Mouse (Mus musculus) heart, adult 9 months (tissue): ENCODE measurements around the gene Cdkn2aip.

ENCODE experiments used
- DNase-seq, 2 experiments: peaks; one replicate each; pipeline ENCODE4 v3.0.0; 2022; ENCODE audit warnings: low spot score in 2 of 2

Cdkn2aip gene

DNA sequence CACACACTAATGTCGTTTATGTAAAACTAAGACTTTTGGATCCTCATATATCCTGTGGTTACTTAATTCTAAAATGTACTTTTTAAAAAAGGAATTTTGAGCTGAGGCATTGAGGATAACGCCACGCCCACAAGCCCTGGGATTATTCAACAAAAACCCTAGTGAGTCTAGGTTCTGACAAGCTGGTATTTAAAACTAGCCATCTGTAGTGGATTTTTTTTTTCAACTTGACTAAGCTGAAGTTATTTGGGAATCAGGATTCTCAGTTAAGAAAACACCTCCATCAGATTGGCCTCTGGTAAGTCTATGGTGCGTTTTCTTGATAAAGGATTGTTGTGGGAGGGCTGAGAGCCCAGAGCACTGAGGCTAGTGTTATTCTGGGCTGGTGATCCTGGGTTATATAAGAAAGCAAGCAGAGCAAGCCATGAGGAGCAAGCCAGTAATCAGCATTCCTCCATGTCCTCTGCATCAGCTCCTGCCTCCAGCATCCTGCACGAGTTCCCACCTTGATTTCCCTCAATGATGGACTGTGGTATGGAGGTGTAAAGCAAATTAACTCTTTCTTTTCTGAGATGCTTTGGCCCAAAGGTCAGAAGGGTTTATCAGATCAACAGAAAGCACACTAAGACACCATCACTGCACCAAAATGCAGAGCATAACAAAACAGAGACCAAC, 18.2 kb downstream of the Cdkn2aip start:
- DNase-seq = no peak

DNA sequence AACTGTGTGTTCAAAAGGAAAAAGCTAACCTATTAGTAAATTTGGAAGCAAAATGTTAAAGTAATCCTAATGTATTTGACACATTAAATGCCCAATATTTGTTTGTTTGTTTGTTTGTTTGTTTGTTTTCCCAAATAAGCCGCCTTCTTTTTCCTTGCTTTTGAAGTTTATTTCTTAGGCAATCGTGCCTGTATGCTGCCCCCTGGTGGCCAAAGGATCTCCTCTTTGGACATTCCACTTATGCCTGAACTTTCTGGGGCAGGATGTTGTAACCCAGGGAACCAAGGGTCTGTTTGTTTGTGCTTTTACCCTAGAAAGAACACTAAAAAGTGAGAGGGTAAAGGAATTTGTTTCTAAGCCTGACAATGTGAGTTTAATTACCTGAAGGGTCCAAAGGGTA, 20.6 kb downstream of the Cdkn2aip start:
- DNase-seq = peak; percentile 15 to 56

DNA sequence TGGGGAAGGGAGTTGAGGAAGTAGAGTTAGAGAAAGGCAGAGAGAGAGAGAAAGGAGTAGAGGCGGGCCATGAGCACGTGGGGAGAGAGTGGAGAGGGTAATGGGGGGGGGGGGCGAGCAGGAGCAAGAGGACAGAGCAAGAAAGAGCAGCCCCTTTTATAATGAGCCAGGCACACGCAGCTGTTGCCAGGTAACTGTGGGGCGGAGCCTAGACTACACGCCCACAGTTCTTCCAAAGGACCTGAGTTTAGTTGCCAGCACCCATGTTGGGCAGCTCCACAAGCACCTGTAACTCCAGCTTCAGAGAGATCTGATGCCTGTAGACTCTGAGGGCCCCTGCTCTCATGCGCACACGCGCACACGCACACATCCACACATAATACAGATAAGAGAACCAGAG, 21.9 kb downstream of the Cdkn2aip start:
- DNase-seq = no peak

DNA sequence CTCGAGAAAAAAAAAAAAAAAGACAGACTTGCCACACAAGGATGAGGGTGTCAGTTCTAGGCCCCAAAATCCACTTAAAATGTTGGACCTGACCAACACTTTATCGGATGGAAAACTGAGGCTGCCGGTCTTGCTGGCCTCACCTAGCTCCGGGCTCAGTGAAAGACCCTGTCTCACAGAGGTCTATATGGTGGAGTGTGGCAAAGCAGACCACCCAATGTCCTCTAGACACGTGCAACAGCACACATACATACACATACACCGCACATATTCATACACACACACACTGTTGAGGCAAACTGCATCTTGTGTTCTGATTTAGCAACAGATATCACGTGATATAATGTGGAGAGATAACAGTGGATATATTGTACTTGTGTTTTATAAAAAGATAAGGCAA, 22.4 kb downstream of the Cdkn2aip start:
- DNase-seq = no peak

DNA sequence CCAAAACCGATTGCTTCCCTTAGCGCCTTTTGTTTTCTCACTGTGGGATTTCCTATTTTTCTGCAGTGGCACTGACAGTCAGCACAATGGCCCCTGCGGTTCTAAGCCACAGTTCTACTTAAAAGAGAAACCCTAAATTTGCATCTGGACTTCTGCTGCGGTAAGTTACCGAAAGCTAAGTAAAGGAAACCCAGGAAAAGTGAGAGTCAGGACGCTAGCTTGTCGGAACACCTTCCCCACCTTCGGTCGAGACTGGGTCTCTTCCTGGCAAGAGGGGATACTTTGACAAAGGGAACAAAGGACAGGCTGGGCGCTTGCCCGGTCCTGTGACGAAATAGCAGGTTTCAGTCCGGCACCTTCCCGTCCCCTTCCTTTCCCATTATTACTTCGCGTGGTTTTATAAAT, 23.1 kb downstream of the Cdkn2aip start:
- DNase-seq = peak; percentile 25 to 32

DNA sequence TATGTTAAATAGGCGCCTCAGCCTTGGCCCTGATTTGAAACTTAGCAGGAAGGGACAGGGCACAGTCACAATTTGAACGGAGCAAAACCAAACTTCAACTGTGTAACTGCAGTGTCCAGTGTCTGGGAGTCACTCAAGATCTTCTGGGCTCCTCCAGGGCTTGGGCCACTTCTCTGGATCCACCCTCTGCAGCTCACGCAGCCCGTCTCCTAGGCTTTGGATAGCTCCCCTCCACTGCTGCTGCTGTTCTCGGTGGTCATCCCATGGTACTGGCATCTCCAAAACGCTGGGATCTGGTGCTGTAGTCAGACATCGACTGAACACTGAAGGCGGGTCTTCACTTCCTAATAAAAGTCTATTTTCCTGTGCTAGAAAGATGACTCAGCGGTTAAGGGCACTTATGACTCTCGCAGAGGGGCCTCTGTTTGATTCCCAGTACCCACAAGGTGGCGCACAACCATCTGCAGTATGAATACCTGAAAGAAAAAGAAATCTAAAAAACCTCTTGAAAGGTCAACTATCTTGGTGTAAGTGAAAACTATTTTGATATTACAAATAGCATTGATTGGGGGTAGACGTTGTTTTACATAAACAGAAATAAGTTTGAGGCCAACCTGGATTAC, 23.9 kb downstream of the Cdkn2aip start:
- DNase-seq = no peak

DNA sequence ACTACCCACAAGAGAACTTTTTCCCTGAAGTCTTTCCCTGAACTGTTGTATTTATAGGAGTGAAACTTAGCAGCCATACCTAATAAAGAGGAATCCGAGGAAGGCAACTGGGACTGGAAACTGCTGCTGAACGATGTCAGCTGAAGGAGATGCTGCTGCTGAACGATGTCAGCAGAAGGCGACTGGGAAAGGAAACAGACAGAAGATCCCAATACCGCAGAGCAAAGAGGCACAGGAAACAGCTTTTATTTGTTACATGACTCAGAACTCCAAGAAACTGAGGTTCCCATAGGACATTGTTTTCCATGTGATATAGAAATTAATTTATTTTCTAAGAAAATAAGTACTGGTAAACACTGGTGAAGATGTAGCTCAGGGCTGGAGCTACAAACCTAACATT, 29.3 kb downstream of the Cdkn2aip start:
- no peak for DNase-seq

DNA sequence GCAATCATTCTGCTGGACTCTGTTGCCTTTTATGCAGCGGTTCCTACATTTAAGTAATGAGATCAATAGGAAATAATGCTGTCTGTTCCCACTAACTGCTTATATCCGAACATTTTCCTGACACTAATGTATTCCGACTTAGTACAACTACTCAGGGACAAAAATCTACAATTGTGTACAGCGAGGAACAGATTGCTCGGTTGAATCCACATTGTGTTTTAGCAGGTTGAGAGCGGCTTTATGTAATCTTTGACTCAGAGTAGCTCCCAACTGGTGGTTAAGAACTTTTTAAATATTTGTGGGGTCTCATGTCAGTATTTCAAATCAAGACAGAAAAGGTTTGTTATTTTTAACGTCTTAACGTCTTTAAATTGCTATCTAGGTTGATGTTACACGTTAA, 29.7 kb downstream of the Cdkn2aip start:
- no peak for DNase-seq

DNA sequence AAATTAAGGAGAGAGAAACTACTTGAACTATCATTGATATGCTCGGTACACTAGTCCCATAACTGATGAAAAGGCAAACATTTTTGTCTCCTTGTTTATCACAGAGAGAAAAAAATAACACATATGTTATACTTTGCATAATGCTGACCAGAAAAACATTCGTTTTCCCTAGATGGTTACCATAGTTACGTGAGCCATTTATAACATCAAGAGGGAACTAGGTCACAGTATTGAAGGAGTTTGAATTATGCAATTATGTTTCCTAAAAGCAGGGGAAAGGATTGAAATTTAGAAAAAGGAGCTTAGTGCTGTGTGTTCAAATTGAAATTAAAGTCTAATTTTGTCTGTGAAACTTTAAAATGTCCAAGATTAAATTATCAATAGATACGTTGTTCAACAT, 33.4 kb downstream of the Cdkn2aip start:
- DNase-seq = no peak

DNA sequence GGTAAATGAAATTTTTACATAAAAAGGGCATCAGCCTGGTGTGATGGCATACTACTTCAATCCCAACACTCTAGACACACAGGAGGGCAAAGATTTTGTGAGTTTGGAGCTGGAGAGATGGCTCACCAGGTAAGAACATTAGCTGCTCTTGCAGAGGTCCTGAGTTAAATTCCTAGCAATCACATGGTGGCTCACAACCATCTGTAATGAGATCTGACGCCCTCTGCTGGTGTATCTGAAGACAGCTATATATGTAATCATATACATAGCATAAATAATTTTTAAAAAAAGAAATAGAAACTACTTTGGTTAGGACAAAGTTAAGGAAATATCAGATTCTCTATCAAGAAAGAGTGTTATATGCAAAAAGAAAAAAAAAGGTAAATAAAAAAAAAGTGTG, 34.1 kb downstream of the Cdkn2aip start:
- no peak for DNase-seq

DNA sequence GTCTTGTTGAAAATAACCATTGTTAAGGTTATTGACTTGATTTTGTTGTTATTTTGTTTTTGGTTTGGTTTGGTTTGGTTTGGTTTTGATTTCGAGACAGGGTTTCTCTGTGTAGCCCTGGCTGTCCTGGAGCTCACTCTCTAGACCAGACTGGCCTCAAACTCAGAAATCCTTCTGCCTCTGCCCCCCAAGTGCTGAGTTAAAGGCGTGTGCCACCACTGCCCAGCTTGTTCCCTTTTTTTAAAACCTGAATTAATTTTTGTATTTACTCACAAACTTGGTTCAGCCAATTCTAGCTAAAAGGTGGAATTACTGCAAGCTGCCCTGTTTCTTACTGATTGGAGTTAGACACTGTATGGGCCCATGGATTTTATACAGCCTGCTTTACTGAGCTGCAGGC, 37.1 kb downstream of the Cdkn2aip start:
- no peak for DNase-seq

DNA sequence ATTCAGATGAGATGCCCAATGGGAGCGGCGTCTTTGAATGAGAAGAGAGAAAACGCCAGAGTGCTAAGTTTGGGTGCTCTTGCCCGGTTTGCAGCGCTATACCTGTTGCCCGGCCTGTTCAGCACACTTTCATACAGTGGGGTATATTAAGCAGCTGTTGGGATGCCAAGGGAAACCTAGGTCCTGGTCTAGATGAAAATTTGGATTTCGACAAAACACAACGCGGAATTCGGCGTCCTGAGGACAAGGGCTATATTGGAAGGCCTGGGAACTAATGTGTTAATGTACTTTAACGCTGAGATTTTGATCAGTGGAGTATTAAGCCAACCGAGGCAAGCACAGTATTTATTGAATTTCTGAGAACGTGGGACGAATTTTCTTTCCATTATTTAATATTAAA, 37.5 kb downstream of the Cdkn2aip start:
- peak in 1 of 2 experiments; percentile 7 for DNase-seq

DNA sequence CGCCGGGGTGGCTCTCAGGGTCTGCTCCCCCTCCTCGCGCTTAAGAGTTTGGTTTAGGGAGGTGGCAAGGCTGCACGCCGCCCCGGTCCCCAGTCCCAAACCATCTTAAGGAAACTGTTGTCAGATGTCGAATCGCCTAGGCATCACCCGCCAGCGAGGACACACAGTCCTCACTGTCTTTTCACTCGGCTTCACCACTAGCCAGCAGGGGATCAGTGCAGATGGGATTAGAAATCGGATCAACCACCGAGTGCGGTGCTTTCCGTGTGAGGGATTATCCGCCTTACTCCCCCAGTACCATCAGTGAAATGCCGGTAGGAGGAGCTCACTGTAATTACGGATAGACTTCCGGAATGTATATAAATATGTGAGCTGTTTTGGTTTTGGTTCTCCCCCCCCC, 37.9 kb downstream of the Cdkn2aip start:
- DNase-seq = no peak

DNA sequence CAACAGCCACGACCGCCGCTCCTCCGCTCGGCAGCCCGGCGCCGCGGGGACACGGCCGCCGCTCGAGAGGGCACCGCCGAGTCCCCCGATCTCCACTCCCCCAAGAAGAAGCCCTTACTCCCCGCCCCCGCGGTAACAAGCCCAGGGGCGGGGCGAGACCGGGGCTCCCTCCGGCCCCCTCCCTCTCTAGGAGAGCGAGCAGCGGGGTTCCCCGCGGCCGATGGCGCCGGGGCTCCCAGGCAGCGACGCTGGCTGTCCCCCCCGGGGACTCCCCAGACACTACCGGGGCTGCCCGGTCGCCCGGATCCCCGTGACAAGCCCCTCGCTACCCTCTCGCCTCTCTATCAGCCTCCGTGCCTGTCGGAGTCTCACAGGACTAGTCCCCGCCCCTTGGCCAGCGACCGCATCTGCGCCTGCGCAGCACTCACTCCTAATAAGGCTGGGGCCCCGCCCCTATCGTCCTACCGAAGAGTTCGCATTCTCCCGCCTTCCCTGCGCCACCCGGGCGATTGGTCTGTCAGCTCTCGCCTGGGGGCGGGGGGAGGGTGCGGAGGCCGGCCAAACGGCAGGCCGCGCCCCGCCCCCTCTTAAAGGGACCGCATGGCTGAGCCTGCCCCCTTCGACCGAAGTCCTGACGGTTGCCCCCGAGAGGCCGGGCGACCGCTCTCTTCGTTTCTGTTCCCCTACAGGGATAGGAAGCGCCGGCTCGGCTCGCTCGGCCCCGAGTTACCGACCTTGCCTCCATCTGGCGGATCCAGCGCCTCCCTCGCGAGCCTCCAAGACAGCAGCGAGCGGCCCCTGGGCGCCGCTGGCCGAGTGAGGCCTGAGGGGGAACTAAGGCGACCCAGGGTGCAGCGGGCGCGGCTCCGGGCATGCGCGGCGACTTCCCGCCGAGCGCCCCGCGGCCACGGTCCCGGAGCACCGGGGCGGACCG, 38.7 kb downstream of the Cdkn2aip start, which contains the start of gene Ing2:
Ing2 (minus strand) TSS at position 780 of the 934 bp plus-strand sequence.
- peak; percentile 100 for DNase-seq

DNA sequence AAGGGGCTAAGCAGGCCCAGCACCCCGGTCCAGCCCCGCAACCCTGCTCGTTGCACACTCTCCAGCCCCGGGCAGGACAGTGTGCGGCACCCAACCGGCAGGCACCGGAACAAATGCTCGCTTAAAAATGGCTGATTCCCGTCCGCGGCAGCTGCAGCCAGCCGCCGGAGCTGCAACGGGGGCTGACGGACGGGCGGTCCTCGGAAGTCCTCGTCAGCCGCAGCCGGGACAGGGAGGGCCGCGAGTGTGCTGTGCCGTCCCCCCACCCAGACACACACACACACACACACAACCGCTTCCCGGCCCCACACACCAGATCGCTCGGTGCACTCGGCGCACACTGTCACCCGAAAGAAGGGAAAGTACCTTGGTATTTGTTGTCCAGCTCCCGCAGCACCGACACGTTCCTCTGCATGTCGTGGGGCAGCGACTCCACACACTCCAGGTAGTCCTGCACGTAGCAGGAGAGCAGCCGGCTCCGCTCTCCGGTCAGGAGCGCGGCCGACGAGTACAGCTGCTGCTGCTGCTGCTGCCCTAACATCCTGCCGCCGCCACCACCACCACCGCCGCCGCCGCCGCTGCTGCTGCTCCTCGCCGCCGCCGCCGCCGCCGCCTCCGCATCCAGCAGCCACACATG, 39.5 kb downstream of the Cdkn2aip start:
- peak in 1 of 2 experiments; percentile 10 for DNase-seq

DNA sequence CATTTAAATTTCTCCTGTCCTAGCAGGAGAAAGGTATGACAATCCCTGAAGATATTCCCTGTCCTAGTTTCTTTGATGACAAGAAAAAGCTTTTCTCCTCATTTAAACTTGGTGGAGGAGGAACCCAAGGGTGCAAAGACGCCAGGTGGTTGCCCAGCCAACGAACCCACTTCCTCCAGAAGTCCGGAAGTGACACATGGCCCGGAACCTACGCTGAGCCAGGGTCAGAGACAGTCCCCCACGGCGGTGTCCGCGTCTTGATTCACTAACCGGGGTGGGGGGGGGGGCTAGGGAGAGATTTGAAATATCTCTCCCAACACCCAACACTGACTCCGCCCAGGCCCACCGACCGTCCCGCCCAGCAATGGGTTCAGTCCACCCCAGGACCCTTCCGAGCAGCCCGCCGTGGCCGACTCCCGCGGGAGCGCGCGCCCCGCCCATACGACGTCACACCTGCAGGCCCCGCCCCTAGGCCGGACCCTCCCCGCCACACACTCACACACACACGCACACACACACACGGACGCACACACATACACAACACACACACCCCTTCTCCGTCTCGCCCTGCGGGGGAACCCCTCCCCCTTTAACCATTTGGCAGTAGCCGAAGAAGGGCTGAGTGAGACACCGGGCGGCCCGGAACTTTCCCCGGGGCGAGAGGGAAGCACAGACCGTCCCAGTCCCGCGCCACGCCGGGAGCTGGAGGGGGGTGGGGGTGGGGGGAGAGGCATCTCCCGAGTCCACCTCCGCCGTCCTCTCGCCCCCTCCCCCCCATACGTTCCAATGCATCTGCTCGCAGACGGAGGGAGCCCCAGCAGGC, 40.2 kb downstream of the Cdkn2aip start:
- DNase-seq = peak; percentile 83 to 86

DNA sequence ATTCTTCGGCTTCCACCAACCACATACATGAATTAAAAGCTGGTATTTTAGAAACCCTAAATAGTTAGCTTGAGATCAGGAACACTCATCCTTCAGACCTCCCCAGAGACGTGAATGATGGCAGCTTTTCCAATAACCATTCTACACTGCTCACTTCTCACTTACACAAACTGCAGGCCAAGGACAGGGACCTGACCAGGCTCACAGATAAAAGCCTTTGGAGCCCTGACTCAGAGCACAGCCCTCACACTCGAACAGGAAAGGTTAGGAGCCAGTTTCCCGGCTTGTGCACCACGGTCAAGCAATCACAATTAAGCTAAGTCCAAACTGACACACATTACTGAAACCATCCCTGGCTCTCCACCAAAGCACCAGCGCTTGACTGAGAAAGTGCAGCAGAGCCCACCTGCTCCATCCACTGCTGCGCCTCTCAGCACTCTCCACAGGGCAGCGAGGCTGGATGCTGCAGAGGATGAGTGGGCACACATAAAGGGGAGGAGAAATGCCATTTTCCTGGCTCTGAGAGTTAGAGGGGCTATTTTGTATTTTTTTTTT, 49.4 kb downstream of the Cdkn2aip start:
- DNase-seq = no peak

DNA sequence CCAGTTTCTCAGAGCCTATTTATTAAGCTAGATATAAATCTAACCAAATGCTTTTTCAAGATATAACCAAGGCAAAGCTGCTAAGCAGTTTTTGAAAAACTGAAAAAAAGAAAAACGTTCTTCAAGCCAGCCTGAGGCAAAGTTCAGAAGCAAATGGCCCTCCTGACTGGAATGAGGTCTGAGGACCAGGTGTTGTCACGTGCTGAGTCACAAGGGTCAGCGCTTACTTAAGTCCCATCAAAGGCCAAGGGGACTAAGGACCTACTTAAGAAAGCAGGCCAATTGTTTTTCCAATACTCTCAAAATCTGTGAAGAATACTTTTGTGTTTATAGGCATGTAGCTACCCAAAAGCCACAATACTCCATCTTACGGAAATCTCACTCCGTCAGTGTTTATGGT, 50.5 kb downstream of the Cdkn2aip start:
- no peak for DNase-seq

DNA sequence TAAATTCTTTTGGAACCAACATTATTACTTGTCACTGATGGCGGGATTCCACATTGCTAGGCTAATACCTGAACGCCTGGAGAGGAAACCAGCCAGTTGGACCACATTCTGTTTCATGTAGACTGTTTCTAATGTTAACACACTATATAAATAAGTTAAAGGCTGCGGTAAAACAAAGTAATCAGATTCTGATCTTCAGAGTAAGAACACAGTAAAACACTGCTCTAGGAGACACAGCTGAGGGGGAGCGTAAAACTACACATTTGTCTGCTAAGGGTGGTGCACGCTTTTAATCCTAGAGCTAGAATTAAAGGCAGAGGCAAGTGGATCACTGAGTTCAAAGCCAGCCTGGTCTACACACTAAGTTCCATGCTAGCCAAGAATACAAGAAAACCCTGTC, 51.0 kb downstream of the Cdkn2aip start:
- no peak for DNase-seq

DNA sequence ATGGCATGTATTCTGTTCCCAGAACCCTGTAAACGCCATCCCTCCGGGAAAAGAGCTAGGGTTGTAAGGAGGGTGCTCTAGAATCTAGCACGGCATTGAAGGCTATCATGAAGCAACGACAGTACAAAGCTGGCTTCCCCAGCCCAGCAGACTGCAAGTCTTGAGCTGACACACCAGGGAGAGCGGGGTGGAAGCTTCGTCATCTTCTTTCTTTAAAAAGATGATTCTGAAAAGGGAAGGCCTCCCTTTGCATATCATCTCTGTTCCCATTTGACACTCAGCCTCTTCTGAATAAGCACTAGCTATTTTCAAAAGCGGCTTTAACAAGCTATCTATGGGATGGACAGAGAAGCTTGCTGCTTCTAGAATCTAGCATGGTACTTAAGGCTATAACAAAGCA, 53.3 kb downstream of the Cdkn2aip start:
- DNase-seq = no peak

DNA sequence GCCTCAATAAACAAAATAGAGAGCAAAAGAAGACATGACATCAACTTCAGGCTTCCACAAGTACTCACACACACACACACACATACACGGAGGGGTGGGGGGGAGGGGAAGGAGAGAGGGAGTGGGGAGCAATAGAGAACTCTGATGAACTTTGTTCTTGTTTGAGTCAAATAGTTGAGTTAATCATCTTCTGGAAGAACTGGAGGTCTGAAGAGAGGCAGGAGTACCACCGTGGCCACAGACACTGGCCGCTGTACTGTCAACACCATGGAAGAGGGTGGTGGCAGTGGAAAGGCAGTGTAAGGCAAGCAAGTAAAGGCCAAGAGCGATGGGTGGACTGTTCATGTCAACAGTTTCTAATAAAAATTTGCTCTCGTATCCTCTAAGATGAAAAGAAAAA, 54.3 kb downstream of the Cdkn2aip start:
- DNase-seq = no peak
